Mouse (Mus musculus) MEL (cell line): ENCODE measurements around the gene Prr15. TPM values are rescaled to one million over a fixed set of nuclear protein-coding genes. Genes with fewer than 3 reads are reported as not detected.

Experiments
- polyA plus RNA-seq, 2 experiments: library from polyadenylated mRNA; stranded (reverse) in 1 of 2; unstranded in 1 of 2; fragments of >175 nt in 1 of 2; fragments of >200 nt in 1 of 2; gene quantifications; 2 replicates each; pipeline versions ENCODE4 v1.2.1 to v1.2.4; 2012; ENCODE audit warnings: low replicate concordance in 2 of 2, low read depth in 1 of 2; ENCODE audit not compliant: insufficient read length in 2 of 2, insufficient read depth in 1 of 2, missing spikeins in 1 of 2
- total RNA-seq: library from RNA; depleted of rRNA; stranded (reverse); fragments of 300-350 nt; gene quantifications from 2 replicates; pipeline ENCODE4 v1.2.3, GENCODE M21; 2012; rRNA removed

The Prr15 gene
- total and polyA plus RNA-seq, 3 experiments = not detected

Other genes starting within 250 kb of the Prr15 start
- gene Wipf3, start 103.8 kb downstream of the Prr15 start, total RNA-seq = not detected in 2 replicates
- gene Wipf3, start 103.8 kb downstream of the Prr15 start, polyA plus RNA-seq = not detected
- not detected in 2 replicates for gene Scrn1, start 240.7 kb downstream of the Prr15 start, total RNA-seq
- gene Scrn1, start 240.7 kb downstream of the Prr15 start, polyA plus RNA-seq = not detected